Mouse (Mus musculus): ENCODE data around the gene Tamm41. TPM values are rescaled to one million over a fixed set of nuclear protein-coding genes. Genes with fewer than 3 reads are reported as not detected.

Gene Tamm41
- polyA plus RNA-seq, 1 experiment from 2014 or later, result 57.7 TPM

DNA sequence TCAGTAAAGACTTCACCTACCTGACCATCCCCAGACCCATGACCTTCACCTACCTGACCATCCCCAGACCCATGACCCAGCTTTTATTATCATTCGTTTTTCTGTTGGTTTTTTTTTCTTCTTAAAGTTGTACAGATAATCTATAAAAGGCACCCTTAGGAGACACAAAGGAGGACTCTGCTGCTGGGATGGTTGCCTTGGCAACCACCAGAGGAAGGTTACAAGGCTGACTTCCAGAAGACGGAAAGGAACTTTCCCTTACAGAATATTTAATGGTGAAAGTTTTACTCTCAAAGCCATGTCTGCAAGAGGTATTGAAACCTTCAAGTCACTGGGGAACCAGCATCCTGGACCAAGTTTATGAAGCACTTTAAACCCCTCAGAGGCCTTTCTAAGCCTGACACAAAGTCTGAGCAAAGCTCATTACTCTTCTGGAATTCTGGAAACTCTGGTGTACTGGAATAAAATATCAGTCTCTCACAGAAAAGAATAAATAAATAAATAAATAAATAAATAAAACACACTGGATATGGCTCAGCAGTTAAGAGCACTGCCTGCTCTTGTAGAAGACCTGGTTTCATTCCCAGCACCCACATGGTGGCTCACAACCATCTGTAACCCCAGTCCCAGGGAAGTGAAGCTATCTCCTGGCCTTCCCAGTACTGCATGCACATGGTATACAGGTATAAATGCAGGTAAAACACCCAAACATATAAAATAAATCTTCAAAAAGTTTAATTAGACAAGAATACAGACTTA is 71.1 kb downstream of the Tamm41 start:
- Histone ChIP-seq H3K27ac (no peak overlapping the region), H3K27me3 (peaks cover 30% of the 10 kb centered on the region), H3K4me2 (replicated peaks) (no peak overlapping the region), H3K9ac (no peak overlapping the region), H3K36me3 (no peaks in the 10 kb centered on the region), H3K4me3 (no peak overlapping the region), H3K9me3 (replicated peaks) (no peaks in the 10 kb centered on the region), H3K4me1 (peaks cover 31% of the 10 kb centered on the region)
- 27% methylated on average over 2 of the region's 2 CpGs for WGBS
- no peak for ATAC-seq (ENCODE audit: low FRiP score)

DNA sequence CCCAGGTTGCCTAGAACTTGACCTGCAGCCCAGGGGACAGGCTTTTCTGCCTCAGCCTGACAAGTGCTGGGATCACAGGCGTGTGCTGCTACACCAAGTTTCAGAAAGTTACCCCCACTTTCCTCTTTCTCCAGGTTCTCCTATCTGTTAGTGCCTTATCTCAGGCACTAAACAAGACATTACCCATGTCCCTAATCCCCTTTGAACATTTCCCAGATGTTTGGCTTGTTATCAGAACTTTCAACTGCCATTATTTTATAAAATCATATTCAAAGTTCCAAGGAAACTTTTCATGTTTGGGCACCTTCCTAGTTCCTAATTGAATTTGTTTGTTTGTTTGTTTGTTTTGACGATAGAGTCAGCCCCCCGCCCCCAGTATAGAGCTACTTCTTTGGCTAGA is 71.9 kb downstream of the Tamm41 start:
- Histone ChIP-seq H3K4me1 (peaks cover 31% of the 10 kb centered on the region), H3K9ac (no peak overlapping the region), H3K27ac (no peak overlapping the region), H3K27me3 (peaks cover 30% of the 10 kb centered on the region), H3K4me2 (replicated peaks) (no peak overlapping the region), H3K4me3 (no peak overlapping the region), H3K36me3 (no peaks in the 10 kb centered on the region), H3K9me3 (replicated peaks) (no peaks in the 10 kb centered on the region)
- 85% methylated on average over 3 of the region's 3 CpGs for WGBS
- no peak for ATAC-seq (ENCODE audit: low FRiP score)

DNA sequence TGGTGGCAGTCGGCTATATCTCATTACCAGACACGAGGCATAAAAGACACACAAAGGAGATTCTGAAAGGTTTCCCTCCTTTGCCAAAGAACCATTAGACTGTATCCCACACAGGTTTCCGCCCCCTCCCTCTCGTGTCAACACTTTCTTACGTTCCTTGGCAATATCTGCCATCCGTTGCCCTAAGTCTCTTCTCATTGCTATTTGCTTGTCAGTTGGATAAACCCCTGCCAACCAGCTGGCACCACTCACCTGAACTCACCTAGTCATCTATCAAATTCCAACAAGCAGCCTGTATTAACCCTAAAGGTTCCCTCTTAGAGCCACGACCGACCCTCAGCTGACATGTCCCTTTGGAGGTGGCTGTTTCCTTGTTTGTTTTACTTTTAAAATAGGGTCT is 72.3 kb downstream of the Tamm41 start:
- ATAC-seq (ENCODE audit: low FRiP score), result no peak
- Histone ChIP-seq H3K4me1 (peaks cover 29% of the 10 kb centered on the region), H3K4me2 (replicated peaks) (no peak overlapping the region), H3K27ac (no peak overlapping the region), H3K9me3 (replicated peaks) (no peaks in the 10 kb centered on the region), H3K27me3 (peaks cover 30% of the 10 kb centered on the region), H3K4me3 (no peak overlapping the region), H3K36me3 (no peaks in the 10 kb centered on the region), H3K9ac (no peak overlapping the region)
- WGBS, result 80% methylated on average over 8 of the region's 8 CpGs

DNA sequence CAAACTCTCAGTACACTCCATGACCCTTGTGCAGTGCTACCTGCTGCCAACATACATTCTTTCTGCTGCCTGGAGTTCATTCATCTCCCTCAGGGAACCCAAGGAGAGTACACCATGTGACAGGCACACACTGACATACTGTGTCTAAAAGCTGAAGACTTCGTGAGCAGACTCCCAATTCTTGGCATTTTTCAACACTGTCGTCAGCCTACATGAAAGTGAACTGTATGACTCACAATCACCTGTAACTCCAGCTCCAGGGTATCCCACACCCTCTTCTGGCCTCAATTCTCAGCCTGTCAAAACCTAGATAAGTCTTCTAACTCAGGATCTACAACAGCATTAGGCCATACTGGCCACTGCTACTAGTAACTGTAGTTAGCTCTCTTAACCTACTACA is 73.4 kb downstream of the Tamm41 start:
- Histone ChIP-seq H3K4me1 (peaks cover 18% of the 10 kb centered on the region), H3K9me3 (replicated peaks) (no peaks in the 10 kb centered on the region), H3K36me3 (no peaks in the 10 kb centered on the region), H3K4me2 (replicated peaks) (no peak overlapping the region), H3K4me3 (no peak overlapping the region), H3K27ac (no peak overlapping the region), H3K9ac (no peak overlapping the region), H3K27me3 (peaks cover 25% of the 10 kb centered on the region)
- no peak for ATAC-seq (ENCODE audit: low FRiP score)
- 78% methylated on average over 2 of the region's 2 CpGs for WGBS

DNA sequence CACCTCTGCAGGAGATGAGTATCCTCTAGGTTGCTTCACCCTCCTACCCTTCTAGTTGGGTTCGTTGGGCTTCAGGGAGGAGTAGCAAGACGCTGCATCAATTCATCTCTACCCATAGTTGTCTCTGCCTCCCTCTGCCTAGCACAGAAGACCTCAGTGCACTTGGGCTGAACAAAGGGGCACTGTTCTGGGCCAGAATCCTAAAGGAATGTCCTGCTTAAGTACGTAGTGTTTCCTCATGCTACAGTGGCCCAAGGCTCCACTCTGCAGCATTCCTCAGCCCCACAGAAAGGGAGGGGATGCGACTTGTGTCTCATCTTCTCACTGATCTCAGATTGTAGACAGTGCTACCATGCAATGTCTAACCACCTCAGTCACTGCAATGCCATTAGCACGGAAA is 74.0 kb downstream of the Tamm41 start:
- Histone ChIP-seq H3K4me2 (replicated peaks) (no peak overlapping the region), H3K9ac (no peak overlapping the region), H3K36me3 (no peaks in the 10 kb centered on the region), H3K4me1 (peaks cover 15% of the 10 kb centered on the region), H3K27ac (no peak overlapping the region), H3K9me3 (replicated peaks) (no peaks in the 10 kb centered on the region), H3K27me3 (peaks cover 19% of the 10 kb centered on the region), H3K4me3 (no peak overlapping the region)
- WGBS, result 68% methylated on average over 5 of the region's 5 CpGs
- no peak for ATAC-seq (ENCODE audit: low FRiP score)

DNA sequence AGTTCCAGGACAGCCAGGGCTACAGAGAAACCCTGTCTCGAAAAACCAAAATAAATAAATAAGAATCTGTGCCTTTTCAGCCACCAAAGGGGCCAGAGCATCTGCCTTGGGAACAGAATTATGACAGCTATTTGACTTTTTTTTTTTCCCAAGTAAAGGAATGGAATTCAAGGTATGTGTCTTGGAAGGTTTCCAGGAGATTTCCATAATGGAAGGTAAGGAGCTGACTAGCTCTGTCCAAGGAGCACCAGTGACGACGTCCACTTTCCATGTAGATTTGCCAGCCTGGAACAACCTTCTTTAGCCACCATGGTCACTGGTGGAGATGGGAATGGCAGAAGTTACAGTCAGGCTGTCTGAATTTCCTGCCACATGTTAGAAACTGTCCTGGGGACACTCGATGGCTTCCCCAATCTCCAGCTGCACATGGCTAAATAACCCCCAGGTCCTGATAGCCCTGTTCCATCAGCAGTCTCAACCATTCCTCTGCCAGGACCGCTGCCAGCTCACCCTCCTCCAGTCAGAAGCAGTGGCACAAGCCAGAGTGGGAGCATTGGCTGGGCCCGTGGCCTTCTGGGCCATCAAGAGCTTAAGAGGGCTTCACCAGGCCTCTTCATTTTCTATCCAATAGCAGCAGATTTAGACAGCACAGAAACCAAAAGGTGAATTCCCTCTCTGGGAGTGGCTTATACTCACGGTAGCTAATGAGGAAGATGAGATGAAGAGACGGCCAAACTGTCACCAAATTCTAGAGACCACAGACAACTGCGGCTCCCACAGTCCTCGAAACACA is 76.2 kb downstream of the Tamm41 start:
- ATAC-seq (ENCODE audit: low FRiP score), result no peak
- WGBS, result 78% methylated on average over 10 of the region's 10 CpGs
- H3K4me1 ChIP-seq, result peaks cover 8% of the 10 kb centered on the region

DNA sequence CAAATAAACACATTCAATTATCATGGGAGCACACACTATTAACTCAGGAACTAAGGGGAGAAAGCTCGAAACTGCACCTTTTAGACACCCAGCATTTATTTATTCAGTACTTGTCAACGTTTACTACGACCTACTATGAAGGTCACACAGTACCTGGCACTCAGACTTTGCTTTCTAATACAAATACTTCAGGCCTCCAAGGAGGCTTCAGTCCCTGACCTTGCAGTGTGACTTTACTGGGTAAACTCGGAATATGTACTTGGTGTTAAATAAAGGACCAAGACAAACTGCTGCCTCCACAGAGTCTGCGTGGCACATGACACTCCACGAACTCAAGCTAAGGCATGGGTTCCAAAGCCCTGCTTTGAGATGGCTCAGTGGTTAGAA is 78.7 kb downstream of the Tamm41 start:
- H3K9ac ChIP-seq, result no peak overlapping the region
- no peak overlapping the region for H3K27ac ChIP-seq
- no peaks in the 10 kb centered on the region for H3K9me3 ChIP-seq (replicated peaks)
- WGBS, result 87% methylated on average over 6 of the region's 6 CpGs
- no peak overlapping the region for H3K4me2 ChIP-seq (replicated peaks)
- no peaks in the 10 kb centered on the region for H3K36me3 ChIP-seq
- H3K4me1 ChIP-seq, result peaks cover 6% of the 10 kb centered on the region
- no peak for ATAC-seq (ENCODE audit: low FRiP score)
- no peaks in the 10 kb centered on the region for H3K27me3 ChIP-seq
- no peak overlapping the region for H3K4me3 ChIP-seq

More for the DNA sequence above, 76.2 kb downstream of the Tamm41 start:
- H3K9me3 ChIP-seq (replicated peaks), result no peaks in the 10 kb centered on the region
- H3K9ac ChIP-seq, result no peak overlapping the region
- peaks cover 4% of the 10 kb centered on the region; the same call in 1 of the 2 replicates for H3K27me3 ChIP-seq
- H3K4me3 ChIP-seq, result no peak overlapping the region
- H3K27ac ChIP-seq, result no peak overlapping the region
- H3K4me2 ChIP-seq (replicated peaks), result no peak overlapping the region
- H3K36me3 ChIP-seq, result no peaks in the 10 kb centered on the region

DNA sequence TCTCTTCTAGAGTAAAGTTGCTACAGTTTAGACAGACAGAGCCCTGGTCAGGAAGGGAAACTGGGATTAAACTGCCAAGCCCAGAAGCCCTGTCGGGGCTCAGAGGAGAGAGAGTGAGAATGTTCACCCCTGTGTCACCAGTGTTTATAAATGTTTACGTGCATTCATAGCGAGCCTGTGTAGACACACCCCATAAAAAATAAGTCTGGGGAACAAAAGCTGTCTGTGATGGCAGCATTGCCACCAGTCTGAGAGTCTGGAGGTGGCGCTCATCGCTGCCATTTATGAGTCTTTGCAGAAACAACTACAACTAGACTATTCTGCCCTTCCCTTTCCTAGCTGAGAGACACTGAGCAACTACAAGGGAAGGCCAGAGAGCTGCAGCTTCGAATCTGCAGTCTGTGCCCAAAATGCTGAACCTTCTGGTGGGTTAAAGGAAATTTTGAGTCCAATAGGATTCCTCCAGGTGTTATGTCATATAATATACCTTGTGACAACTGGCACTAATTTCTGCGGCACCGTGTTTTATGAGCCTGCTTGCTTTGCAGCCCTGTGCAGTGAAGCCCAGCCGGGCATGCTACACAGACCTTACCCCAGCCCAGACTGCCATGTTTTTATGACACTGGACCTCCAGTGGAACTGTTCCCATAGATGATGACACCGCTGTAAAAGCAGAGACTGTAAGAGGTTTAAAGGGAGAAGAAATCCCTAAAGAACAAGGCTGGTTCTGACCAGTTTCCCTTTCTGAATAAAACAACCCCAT is 79.2 kb downstream of the Tamm41 start:
- no peak for ATAC-seq (ENCODE audit: low FRiP score)
- 80% methylated on average over 10 of the region's 10 CpGs for WGBS
- H3K4me2 ChIP-seq (replicated peaks), result no peak overlapping the region
- no peak overlapping the region for H3K9ac ChIP-seq
- H3K9me3 ChIP-seq (replicated peaks), result no peaks in the 10 kb centered on the region
- H3K27ac ChIP-seq, result no peak overlapping the region
- H3K4me1 ChIP-seq, result peaks cover 3% of the 10 kb centered on the region
- H3K36me3 ChIP-seq, result no peaks in the 10 kb centered on the region
- H3K4me3 ChIP-seq, result no peak overlapping the region
- no peaks in the 10 kb centered on the region for H3K27me3 ChIP-seq

DNA sequence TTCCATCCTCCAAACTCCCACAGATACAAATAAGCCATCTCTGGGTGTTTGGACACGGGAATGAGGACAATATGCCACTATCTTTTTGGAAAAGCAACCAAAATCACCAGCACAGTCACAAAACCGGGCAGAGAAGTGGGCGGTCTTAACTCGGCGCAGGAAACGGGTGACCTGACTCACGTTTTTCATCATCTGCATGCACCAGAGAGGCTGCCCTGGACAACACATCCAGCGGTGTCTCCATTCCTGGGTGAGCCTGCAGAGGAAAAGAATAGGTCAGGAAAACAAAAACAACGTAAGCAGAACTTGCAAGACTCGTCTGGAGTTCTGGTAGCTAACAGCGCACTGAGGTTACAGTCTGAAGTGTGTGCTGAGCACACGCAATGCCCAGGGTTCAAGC is 79.9 kb downstream of the Tamm41 start:
- ATAC-seq (ENCODE audit: low FRiP score), result no peak
- Histone ChIP-seq H3K9ac (no peak overlapping the region), H3K9me3 (replicated peaks) (no peaks in the 10 kb centered on the region), H3K27me3 (no peaks in the 10 kb centered on the region), H3K4me1 (peaks cover 2% of the 10 kb centered on the region), H3K4me3 (no peak overlapping the region), H3K4me2 (replicated peaks) (no peak overlapping the region), H3K36me3 (no peaks in the 10 kb centered on the region), H3K27ac (no peak overlapping the region)
- 76% methylated on average over 12 of the region's 12 CpGs for whole genome bisulfite sequencing

DNA sequence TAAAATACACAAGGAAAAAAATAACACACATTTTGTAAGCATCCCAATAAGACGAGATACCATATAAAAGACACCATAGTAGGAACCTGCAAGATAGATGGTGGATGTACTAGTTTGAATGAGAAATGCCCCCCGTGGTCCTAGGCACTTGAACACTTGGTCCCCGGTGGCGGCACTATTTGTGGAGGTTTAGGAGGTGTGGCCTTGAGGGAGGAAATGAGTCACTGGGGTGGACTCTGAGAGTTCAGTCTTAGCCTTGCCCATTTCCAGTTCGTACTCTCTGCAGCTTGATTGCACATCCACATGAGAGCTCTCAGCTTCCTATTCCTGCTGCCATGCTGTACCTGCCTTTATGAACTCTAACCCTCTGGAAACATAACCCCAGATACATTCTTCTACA is 83.2 kb downstream of the Tamm41 start:
- no peak overlapping the region for H3K4me3 ChIP-seq
- H3K4me2 ChIP-seq (replicated peaks), result no peak overlapping the region
- H3K27me3 ChIP-seq, result no peaks in the 10 kb centered on the region
- no peaks in the 10 kb centered on the region for H3K9me3 ChIP-seq (replicated peaks)
- peaks cover 2% of the 10 kb centered on the region for H3K4me1 ChIP-seq
- H3K36me3 ChIP-seq, result no peaks in the 10 kb centered on the region
- 84% methylated on average over 5 of the region's 5 CpGs for WGBS
- no peak overlapping the region for H3K27ac ChIP-seq
- no peak for ATAC-seq (ENCODE audit: low FRiP score)
- H3K9ac ChIP-seq, result no peak overlapping the region

All from hindbrain, embryonic 12.5 days (tissue).